Mouse (Mus musculus) liver, postnatal 0 days (tissue): ENCODE measurements around the gene Ccnd3.

Experiments used
- CTCF ChIP-seq: sonication (generic); IDR thresholded peaks from 2 replicates; pipeline ENCODE4 v1.5.1; 2016; ENCODE audit warnings: antibody characterized with exemption, low read depth
- EP300 ChIP-seq: IDR thresholded peaks from 2 replicates; pipeline ENCODE4 v1.6.1; 2016; ENCODE audit warnings: antibody characterized with exemption, low read depth, mild to moderate bottlenecking

DNA sequence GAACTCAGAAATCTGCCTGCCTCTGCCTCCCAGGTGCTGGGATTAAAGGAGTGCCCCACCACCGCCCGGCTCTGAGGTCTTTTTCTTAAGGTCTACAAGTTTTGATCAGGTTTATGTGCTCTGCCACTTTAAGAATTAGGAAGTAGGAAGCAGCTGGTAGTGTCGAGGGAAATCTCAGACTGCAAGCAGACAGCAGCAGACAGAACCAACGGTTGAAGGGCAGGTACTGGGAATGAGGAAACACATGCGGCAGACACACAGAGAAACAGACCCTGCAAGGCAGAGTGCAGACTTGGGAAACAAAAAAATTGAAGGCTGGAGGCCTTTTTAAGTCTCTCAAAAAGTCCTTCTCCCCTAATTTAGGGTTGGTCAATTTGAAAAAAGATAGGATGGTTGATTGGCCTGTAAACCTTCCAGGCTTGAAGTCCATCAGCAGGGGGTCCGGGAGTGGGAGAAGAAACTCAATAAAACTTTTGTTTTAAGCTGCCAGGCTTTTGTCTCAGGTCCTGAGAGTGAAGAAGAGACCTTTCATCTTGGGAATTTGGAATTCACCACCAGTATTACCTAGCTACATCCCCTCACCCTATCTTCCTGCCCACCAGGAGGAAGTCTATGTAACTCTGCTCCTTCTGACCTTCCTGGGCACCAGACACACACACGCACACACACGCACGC, 4.3 kb downstream of the Ccnd3 start:
- no peak for TF ChIP-seq CTCF
- TF ChIP-seq EP300, result no peak
